Mouse (Mus musculus) heart, adult 2 months (tissue): ENCODE measurements around the gene Olfr1392.

Experiments used
- CTCF ChIP-seq: fragments of 200-600 bp; IDR thresholded peaks from 2 replicates; pipeline ENCODE4 v1.8.1; 2022; ENCODE audit warnings: antibody characterized with exemption, mild to moderate bottlenecking, moderate library complexity
- POLR2A ChIP-seq: fragments of 200-500 bp; IDR thresholded peaks from 2 replicates; pipeline ENCODE4 v1.6.1; 2011; ENCODE audit warnings: mild to moderate bottlenecking, low read depth, low read length, control low read depth; ENCODE audit not compliant: insufficient read depth

GRCm38 (mm10) chr11:49240310-49240709, 44.8 kb upstream of the Olfr1392 start:
- TF ChIP-seq CTCF (no peak), POLR2A (no peak)
